Mouse (Mus musculus) fat pad, adult 2 months (tissue): ENCODE results near the gene Chrna10.

Source experiments
- DNase-seq: peaks from one replicate; pipeline ENCODE4 v3.0.0-alpha.2; 2011; ENCODE audit warnings: low read depth, low spot score; ENCODE audit errors: extremely low read depth

Gene Chrna10

DNA sequence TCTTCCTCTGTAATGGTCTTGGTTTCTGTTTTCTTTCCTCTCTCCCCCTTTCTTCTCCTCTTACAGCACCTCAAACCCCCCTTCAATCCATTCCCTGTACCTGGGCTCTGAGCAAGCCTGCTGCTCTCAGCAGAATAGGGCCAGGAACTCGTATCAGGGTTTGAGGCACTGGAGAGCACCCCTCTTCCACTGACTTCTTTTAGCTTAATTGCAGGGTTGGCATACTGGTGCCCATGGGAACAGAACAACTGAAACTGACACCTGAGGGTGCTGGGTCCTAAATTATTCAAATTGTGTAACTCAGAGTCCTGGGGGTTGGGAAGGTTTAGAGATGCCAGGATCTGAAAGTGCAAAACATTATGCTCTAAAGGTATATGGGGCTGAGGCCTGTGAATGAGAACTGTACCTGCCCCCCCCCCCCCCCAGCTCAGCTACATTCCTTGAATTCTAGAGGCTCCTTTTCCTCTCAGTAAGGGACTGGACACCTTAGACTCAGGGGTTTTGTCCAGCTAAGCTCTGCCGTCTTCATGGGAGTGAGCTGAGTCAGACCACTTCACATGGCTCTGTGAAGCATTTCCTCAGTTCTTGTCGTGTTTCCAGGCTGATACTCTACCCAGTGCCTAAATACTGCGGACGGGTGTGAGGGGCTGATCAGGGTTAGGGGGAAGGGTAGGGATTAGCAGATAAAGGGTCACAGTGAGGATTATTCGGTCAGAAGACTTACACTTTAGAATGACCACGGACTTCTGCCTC, at the start of gene Chrna10:
Chrna10 (minus strand) TSS at position 250 of the 753 bp plus-strand sequence.
- no peak for DNase-seq

DNA sequence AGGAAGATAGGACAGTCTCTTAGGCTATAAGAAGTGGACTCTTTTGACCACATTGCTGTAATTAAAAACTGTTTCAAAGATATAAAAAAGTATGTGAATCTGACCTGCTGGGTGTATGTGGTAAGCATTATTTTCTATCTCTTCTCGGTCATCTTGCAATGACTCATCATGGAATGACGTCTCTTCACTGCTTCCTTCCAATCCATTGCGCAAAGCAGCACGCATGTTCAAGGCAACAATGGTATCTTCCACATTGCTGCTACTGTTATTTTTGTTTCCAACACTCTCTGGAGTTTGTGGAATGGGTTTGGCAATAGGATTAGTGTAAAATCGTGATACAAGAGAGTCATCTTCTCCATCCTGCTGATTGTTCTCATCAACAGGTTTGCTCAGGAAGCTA, 37.1 kb upstream of the Chrna10 start:
- peak; percentile 16 for DNase-seq

DNA sequence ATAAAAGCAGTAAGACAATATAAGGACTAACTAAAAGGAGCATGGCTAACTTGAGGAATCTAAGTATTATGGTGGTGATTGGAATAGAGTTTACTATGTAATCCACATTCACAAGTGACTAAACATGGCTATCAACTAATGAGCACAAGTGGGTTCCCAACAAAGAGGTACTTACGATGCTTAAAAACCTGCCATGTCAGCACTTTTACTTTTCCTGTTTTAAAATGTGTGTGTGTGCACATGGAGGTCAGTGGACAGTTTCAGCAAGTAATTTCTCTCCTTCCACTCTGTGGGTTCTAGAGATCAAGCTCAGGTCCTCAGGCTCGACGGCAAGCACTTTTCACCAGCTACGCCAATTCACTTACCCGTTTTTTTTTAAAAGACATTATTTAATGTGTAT, 21.3 kb upstream of the Chrna10 start:
- no peak for DNase-seq

DNA sequence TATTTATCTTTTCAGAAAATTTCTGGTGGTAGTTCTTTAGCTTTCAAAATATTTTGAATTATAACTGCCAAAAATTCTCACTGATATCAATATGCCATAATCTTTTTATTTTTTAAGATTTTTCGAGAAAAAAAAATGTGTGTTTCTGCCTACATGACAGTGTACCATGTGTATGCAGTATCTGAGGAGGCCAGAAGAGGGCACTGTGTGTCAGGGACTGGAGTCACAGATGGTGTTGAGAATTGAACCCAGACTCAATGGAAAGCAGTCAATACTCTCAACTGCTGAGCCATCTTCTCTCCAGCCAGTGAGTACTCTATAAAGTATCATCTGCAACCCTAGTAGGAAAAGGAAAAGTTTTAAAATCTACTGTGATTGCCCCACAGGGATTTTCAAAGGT, 20.8 kb upstream of the Chrna10 start:
- no peak for DNase-seq

DNA sequence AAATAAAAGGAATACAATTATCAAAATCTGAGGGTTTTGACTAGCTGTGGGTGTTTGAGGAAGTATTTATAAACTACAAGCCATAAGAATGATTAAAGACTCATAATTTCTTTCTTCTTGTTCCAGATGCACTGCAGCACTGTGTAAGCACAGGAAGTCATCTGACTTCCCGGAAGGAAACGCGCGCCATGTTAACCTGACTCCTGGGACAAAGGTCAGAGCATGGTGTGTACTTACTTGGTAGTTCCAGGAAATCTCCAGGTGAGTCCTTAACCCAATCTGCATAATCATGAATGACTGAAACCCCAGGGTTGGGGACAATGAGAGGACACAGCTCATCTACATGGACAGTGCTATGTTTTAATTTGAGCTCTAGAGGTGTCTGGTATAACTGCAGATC, 15.8 kb upstream of the Chrna10 start:
- DNase-seq = no peak

DNA sequence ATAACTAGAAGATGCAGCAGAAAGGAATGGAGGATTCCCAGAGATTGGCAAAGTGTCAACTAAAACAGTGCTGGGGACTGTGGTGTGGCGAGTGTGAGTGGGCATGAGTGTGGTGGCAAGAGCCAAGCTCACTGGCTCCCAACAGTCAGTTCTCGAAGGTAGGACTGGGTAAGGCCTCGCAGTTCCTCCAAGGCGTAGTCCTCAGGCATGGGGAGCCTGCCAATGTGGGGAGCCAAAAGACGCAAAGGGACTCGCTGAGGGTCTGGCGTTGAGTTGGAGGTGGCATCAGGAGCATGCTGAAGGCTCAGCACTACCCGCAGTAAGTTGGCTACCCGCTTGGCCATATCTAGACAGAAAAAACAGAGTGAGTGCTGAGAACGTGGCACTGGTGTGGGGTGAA, 3.7 kb upstream of the Chrna10 start:
- DNase-seq = no peak

DNA sequence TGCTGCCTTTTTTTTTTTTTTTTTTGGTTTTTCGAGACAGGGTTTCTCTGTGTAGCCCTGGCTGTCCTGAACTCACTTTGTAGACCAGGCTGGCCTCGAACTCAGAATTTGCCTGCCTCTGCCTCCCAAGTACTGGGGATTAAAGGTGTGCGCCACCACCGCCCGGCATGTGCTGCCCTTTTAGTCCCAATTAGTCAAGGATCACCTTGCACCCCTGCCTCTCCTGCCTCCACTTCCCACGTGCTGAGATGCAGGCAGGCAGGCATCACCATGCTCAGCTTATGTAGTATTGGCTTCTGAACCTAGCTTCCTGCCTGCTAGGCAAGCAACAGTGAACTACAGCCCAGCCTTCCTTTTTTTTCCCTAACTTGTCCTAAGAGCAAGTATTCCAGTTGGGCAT, 754 bp upstream of the Chrna10 start:
- no peak for DNase-seq

DNA sequence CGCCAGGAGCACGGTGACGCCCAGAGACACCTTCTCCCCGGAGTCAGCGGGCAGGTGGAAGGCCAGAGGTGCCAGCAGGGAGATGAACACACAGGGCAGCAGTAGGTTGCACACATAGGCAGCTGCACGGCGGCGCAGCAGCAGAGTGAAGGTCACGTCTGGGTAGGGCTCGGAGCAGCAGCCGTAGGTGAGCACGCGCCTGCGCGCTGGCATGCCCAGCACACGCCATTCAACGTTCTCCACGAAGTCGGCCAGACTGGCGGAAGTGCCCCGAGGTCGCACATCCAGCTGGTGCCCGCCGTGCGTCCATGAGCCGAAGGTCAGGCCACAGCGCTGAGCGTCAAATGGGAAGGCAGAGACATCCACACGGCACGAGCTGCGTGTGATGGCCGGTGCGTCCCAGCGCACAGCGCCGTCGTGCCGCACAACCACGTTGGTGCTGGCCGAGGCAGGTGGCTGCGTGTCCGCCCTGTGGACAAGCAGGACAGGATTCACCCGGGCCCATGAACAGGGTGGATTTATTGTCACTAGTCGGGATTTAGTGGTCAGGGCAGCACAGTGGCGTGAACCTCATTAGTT, 3.4 kb downstream of the Chrna10 start:
- DNase-seq = no peak

DNA sequence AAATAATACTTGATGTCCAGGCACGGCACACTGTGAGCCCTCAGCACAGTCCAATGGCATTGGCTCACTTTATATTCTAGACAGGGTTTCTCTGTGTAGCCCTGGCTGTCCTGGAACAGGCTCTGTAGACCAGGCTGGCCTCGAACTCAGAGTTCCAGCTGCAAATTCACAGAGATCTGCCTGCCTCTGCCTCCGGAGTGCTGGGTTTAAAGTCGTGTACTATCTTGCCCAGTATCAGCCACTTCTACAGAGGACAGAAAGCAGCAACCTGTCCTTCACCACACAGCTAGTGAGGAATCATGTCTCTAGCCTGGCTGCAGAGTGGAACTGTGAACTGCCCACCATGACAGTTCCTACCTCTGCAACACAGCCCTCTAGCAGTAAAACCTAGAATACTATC, 6.9 kb downstream of the Chrna10 start:
- DNase-seq = no peak

DNA sequence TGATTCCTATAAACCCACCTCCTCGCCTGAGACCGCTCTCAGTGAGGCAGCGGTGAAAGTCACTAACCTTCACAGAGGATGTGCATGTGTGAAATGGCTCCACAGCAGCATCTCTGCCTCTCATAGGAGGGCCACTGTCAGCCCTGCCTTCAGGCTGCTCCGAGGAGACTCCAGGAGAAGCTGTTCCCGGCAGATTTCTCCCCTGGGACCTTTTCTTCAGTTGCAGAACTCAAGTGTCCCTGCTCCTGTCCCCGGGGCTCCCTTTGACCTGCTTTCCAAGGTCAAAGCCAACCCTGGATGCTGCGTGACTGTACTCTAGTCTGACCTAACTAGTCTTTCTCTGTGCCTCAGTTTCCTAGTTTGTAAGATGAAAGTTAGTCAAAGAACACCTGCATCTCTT, 7.5 kb downstream of the Chrna10 start, which contains the start of gene Art5:
Art5 (minus strand) TSS at position 319 of the 400 bp plus-strand sequence.
- DNase-seq = no peak

DNA sequence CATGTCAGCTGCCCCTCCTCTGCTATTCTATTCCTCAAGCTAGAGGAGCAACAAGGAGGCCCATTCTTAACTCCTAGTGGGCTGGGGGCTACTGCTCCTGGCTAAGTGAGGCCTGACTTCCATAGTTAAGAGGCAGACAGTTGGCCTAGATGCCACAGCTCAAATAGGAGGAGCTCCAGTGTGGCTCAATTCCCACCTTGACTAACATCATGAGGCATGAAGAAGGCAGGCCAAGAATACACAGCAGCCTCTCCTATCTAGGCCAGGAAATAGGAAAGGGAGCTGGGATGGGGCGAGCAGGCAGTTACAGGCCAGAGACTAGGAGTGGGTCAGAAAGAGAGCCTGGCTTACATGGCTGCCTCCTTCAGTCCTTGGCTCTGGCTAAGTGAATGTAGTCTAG, 8.4 kb downstream of the Chrna10 start:
- DNase-seq = no peak

DNA sequence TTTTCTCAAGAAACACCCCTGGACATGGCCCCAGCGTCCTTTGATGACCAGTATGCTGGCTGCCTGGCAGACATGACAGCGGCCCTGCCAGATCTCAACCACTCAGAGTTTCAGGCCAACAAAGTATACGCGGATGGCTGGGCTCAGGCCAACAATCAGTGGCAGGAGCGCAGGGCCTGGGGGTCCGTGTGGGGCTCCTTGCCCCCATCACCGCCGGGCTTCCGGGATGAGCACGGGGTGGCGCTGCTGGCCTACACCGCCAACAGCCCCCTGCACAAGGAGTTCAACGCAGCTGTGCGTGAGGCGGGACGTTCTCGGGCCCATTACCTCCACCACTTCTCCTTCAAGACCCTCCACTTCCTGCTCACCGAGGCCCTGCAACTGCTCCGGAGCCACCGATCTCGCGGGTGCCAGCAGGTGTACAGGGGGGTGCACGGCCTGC, 9.9 kb downstream of the Chrna10 start:
- DNase-seq = no peak

DNA sequence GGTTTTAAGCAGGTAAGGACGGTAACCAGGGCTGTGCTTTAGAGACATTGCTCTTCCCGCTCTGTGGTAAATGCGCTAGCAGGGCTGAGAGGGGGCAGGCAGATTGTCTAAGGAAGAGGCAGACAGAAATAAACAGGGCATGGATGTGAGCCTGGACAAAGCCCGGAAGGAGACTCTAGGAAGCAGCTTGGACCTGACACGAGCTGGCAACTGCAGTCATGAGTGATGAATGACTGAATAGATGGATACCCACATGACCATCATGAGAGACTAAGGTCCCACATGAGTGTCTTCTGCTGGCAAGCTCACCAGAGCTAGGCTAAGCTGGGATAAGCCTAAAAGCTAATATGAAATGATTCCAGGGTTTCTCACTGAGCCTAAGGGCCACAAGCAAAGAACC, 12.5 kb downstream of the Chrna10 start:
- no peak for DNase-seq

DNA sequence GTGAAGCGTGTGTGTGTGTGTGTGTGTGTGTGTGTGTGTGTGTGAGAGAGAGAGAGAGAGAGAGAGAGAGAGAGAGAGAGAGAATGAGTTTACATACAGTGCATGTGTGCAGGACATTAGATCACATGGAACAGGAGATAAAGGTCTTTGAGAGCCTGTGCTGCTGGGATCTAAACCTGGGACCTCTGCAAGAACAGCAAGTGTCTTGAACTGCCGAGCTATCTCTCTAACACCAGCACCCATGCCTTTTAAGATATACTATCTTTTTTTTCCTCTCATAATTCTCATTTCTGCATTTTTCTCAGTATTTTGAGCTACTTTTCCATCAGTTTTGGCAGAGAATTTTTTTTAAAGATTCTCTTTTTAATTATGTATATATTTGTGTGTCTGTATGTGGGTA, 13.1 kb downstream of the Chrna10 start:
- no peak for DNase-seq

DNA sequence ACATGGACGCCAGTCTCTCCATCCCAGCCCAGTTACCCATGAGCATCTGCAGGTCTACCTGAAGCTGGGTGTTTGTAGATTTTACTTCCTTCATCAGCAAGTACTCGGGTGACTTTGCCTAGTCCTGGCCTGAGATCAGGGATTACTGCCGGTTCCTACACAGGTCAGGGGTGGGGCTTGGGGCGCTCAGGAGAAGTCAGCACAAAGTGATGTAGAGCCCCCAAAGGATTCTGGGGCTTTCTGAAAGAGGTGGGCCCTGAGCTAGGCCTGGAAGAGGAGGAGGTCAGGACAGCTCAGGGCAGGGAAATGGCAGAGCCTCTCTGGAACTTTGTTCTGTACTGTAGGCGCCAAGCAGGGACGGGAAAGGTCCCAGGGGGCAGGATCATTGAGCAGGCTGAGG, 13.9 kb downstream of the Chrna10 start:
- no peak for DNase-seq

DNA sequence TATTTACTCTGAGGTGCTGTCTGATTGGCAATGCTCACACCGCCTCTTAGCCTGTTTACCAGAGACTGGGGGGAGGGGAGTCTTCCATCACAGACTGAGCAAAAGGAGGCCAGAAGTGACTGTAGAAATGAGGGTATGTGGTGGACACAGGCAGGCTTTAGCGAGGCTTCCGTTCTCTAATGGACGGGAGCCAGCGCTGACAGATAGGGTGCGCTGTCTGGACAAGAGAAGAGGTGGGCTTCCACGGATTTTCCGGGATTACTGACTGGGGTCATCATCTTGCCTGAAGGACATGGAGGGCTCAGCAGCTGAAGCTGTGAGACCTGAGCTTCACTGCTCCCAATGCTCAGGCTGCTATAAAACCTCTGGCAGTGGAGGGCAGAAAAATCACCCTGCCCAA, 14.4 kb downstream of the Chrna10 start:
- DNase-seq = no peak

DNA sequence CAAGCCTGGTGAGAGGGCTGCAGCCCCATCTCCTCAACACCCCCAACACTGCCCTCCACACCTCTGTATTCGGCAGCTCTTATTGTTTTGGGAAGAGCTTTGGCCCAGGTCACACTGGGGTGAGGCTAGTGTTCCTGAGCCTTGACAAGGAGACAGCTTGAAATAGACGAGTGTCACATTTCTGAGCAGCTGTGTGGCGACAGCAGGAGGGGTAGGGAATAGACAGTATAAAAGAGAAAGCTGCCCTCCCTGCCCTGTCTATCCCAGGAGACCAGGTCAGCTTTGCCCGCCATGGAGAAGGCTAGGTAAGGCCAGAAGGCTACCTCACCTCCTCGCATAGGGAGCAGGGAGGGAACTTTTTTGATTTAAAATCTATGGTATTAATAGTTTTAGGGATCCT, 15.1 kb downstream of the Chrna10 start, which contains the start of gene Art1:
Art1 (plus strand) TSS at position 257 of the 400 bp plus-strand sequence.
- DNase-seq = no peak

DNA sequence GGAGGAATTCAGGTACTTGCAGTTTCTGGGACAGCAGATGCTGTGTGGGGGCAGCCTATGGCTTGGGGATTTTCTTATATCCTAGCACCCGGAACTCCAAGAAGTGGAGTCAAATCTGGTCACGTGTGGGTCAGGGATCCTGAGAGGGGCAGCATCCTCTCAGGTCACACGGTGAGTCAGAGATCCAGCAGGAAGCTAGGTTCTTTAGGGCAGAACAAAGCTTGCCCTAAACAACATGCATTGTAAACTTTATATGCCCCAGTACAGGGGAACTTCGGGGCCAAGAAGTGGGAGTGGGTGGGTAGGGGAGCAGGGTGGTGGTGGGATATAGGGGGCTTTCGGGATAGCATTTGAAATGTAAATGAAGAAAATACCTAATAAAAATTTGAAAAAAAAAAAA, 15.8 kb downstream of the Chrna10 start:
- no peak for DNase-seq

DNA sequence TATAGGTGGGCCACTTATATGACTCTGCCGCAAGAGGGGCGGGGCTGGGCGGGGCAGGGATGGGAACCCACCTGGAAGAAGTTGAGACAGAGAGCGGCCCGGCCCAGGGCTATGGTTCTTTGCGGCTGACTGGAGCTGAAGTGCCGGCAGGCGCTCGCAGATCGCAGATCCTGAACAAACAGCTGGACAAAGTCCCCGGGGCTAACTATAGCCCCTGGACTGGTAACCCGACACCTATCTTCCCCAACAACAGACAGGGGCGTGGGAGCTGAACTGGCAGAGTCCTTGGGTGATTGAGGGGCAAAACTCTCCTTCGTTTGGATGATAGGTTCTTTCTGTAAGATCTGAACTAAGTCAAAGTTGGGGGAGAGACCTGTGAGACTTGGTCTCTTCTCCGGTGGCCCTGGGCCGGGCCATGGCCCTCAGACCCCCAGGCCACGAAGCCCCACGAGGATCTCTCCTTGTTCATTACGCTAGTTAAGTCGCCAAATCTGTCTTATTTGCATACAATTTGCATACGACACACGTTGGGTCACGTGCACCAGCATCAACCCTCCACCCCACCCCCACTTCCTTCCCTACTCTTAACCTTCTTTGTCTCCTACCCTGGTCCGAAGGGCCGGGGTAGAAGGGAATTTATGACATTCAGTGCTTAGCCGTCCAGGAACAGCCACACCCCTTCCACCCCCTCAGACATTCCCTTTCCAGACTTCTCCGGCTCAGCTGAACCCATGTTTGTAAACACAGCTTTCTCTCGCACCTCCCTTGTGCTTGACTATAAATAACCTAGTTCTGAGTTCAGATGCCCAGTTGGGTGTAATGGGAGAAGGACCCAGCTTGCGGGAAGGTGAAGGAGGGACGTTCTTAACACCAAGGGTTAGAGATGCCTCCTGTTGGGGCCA, 16.6 kb downstream of the Chrna10 start:
- DNase-seq = no peak

DNA sequence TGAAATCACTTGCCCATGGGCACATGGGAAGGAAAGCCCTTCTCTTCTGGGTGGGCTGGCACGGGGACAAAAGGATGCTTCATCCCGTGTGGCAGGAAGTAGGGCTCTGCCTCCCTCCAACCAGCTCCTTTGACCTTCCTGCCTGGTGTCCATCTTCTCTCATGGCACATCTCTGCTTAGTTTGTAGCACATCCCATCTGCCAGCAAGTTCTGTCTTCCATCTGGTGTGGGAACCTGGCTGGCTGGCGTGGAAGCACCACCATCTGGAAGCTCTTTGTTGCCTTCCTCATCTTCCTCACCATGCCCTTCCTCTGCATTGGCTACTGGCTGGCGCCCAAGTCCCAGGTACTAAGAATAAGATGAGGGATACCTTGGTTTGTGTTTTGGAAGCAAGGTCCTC, 29.3 kb downstream of the Chrna10 start:
- no peak for DNase-seq

DNA sequence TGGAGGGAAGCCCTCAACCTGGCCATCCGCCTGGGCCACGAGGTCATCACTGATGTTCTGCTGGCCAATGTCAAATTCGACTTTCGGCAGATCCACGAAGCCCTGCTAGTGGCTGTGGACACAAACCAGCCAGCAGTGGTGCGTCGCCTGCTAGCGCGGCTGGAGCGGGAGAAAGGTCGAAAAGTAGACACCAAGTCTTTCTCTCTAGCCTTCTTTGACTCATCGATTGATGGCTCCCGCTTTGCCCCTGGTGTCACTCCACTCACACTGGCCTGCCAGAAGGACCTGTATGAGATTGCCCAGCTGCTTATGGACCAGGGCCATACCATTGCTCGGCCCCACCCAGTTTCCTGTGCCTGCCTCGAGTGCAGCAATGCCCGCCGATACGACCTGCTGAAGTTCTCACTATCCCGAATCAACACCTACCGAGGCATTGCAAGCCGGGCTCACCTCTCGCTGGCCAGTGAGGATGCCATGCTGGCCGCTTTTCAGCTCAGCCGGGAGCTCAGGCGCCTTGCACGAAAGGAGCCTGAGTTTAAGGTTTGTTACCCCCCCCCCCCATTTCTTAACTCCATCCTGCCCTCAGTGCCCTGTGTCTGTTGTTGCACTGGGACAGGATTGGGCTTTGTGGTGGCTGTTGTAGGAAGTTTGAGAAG, 32.5 kb downstream of the Chrna10 start:
- no peak for DNase-seq
